10 mouse cellular contexts compared by ENCODE assay signal in genomic region chr6:50891205-50891526, GRCm38 (mm10).
A peak's percentile ranks its signal among the peaks of the same experiment; 100 is the strongest.
DNase-seq lines count a peak whose midpoint lies in the region; ATAC-seq and TF ChIP-seq lines count a peak whose summit lies in the region.
"Had no signal": no experiment of that assay in that cellular context is flagged by ENCODE, and none has a peak within 500 bp of the region (broad histone marks: within the 10 kb centered on the region; RNA-seq: fewer than 3 reads in every experiment).

No protein-coding gene starts in this region.

- H3K4me2 ChIP-seq in lung, embryonic 16.5 days (ENCODE audit: low read depth, low read length): peak overlapping the region; percentile 28
- H3K4me2 ChIP-seq in liver, embryonic 12.5 days: peak overlapping the region; percentile 51

- TF ChIP-seq POLR2A in lung, adult 2 months (IDR thresholded peaks at IDR 0.05; ENCODE audit: borderline replicate concordance, extremely low read depth, low read depth, low read length): no peak

- H3K4me3 ChIP-seq in erythroblast, embryonic 14.5 days (replicated peaks): peak overlapping the region; percentile 52
- no peak overlapping the region for H3K4me3 ChIP-seq in lung, embryonic 16.5 days (ENCODE audit: low read length)
- H3K4me3 ChIP-seq in liver, embryonic 12.5 days: peak overlapping the region; percentile 25
- H3K4me3 ChIP-seq in lung, adult 2 months (replicated peaks; ENCODE audit: extremely low read depth, low read depth, low read length): no peak overlapping the region

- WGBS in lung, embryonic 16.5 days: 21% methylated on average over 3 of the region's 3 CpGs
- 18% methylated on average over 3 of the region's 3 CpGs for WGBS in liver, embryonic 12.5 days (ENCODE audit: insufficient replicate concordance)
- WGBS in lung, adult 2 months: 37% methylated on average over 3 of the region's 3 CpGs

- no peak for TF ChIP-seq CTCF in lung, adult 2 months (IDR thresholded peaks at IDR 0.05; ENCODE audit: insufficient read depth, low read length)

- H3K9ac ChIP-seq in lung, embryonic 16.5 days (ENCODE audit: low read length): no peak overlapping the region
- H3K9ac ChIP-seq in liver, embryonic 12.5 days: 0 out of 2 replicates have a peak overlapping the region, but pooled peaks have one; percentile 10

- ATAC-seq in erythroblast, adult 5-6 weeks (replicated peaks; ENCODE audit: low FRiP score, poor library complexity, severe bottlenecking): no peak
- ATAC-seq in lung, embryonic 16.5 days (ENCODE audit: low read depth): no peak
- peak; percentile 53 for ATAC-seq in liver, embryonic 12.5 days

- no peak overlapping the region for H3K27ac ChIP-seq in lung, embryonic 16.5 days (ENCODE audit: low read length)
- peak overlapping the region; percentile 87 for H3K27ac ChIP-seq in liver, embryonic 12.5 days

- no peak for DNase-seq in lung, postnatal 14 days
- no peak for DNase-seq in embryo, embryonic 9.5 days (ENCODE audit: extremely low spot score)
- DNase-seq in thymus, adult 18-20 months: no peak
- DNase-seq in lung, adult 2 months: no peak
- DNase-seq: gastrocnemius, postnatal 36 days; thymus, postnatal 36 days had no signal

- H3K9me3 ChIP-seq in erythroblast, embryonic 14.5 days (ENCODE audit: control insufficient read depth, low read length): no peaks in the 10 kb centered on the region
- H3K9me3 ChIP-seq in lung, embryonic 16.5 days (ENCODE audit: control insufficient read depth, low read length): no peaks in the 10 kb centered on the region
- no peaks in the 10 kb centered on the region for H3K9me3 ChIP-seq in liver, embryonic 12.5 days (replicated peaks)

- H3K4me1 ChIP-seq in erythroblast, embryonic 14.5 days (ENCODE audit: control insufficient read depth): peaks cover 45% of the 10 kb centered on the region
- H3K4me1 ChIP-seq in lung, embryonic 16.5 days (replicated peaks; ENCODE audit: control insufficient read depth, insufficient read depth, low read length): peaks cover 8% of the 10 kb centered on the region
- H3K4me1 ChIP-seq in liver, embryonic 12.5 days: peaks cover 53% of the 10 kb centered on the region
- no peaks in the 10 kb centered on the region; the same call in 1 of the 2 replicates for H3K4me1 ChIP-seq in lung, adult 2 months (ENCODE audit: control insufficient read depth, insufficient read depth, low read length)

- peaks cover 52% of the 10 kb centered on the region for H3K27me3 ChIP-seq in erythroblast, embryonic 14.5 days (ENCODE audit: control insufficient read depth)
- H3K27me3 ChIP-seq in lung, embryonic 16.5 days (ENCODE audit: control insufficient read depth, insufficient read depth, low read depth, low read length): peaks cover 6% of the 10 kb centered on the region; the same call in 1 of the 2 replicates
- peaks cover 41% of the 10 kb centered on the region for H3K27me3 ChIP-seq in liver, embryonic 12.5 days (replicated peaks)

- H3K36me3 ChIP-seq in erythroblast, embryonic 14.5 days (ENCODE audit: control insufficient read depth): no peaks in the 10 kb centered on the region
- H3K36me3 ChIP-seq in lung, embryonic 16.5 days (ENCODE audit: control insufficient read depth, insufficient read depth, low read length): no peaks in the 10 kb centered on the region
- no peaks in the 10 kb centered on the region for H3K36me3 ChIP-seq in liver, embryonic 12.5 days

Comparison
In these comparisons a context has a peak if more than half of its experiments do, and no peak if none do; other contexts are left out.
1. H3K4me3 ChIP-seq: peak in erythroblast, embryonic 14.5 days (single experiment) and liver, embryonic 12.5 days (single experiment); none in lung, embryonic 16.5 days (single experiment) and lung, adult 2 months (single experiment).